Mouse (Mus musculus): ENCODE measurements around the gene Gm5767. TPM values are rescaled to one million over a fixed set of nuclear protein-coding genes. Genes with fewer than 3 reads are reported as not detected.
"Not testable (repeated sequence)": the region's sequence is repeated elsewhere in the genome, so short reads cannot be mapped to it uniquely, and the experiment has no call there.

Gene Gm5767
- polyA plus RNA-seq, 1 experiment from 2014 or later: not detected

- peaks cover 27% of the 10 kb centered on the region for H3K36me3 ChIP-seq (ENCODE audit: control insufficient read depth, insufficient read depth, low read length)
- peak; percentile 61 for ATAC-seq (ENCODE audit: low read depth)
- H3K9me3 ChIP-seq (ENCODE audit: control insufficient read depth, low read length): no peaks in the 10 kb centered on the region
- H3K4me3 ChIP-seq (ENCODE audit: low read length): no peak overlapping the region
- H3K27ac ChIP-seq (ENCODE audit: low read length): no peak overlapping the region
- peaks cover 8% of the 10 kb centered on the region; the same call in 1 of the 2 replicates for H3K4me1 ChIP-seq (replicated peaks; ENCODE audit: control insufficient read depth, insufficient read depth, low read length)
- no peaks in the 10 kb centered on the region for H3K27me3 ChIP-seq (ENCODE audit: control insufficient read depth, insufficient read depth, low read depth, low read length)
- no peak overlapping the region for H3K4me2 ChIP-seq (ENCODE audit: low read depth, low read length)
- H3K9ac ChIP-seq (ENCODE audit: low read length): no peak overlapping the region
- WGBS: 59% methylated on average over 10 of the region's 10 CpGs
These were observed 35.0 kb downstream of the Gm5767 start for GRCm38 (mm10) chr16:8715513-8716080.

GRCm38 (mm10) chr16:8716300-8716699, 35.7 kb downstream of the Gm5767 start:
- Histone ChIP-seq H3K9ac (ENCODE audit: low read length) (no peak overlapping the region), H3K4me1 (replicated peaks; ENCODE audit: control insufficient read depth, insufficient read depth, low read length) (peaks cover 8% of the 10 kb centered on the region; the same call in 1 of the 2 replicates), H3K36me3 (ENCODE audit: control insufficient read depth, insufficient read depth, low read length) (peaks cover 24% of the 10 kb centered on the region), H3K27me3 (ENCODE audit: control insufficient read depth, insufficient read depth, low read depth, low read length) (no peaks in the 10 kb centered on the region), H3K9me3 (ENCODE audit: control insufficient read depth, low read length) (no peaks in the 10 kb centered on the region), H3K4me2 (ENCODE audit: low read depth, low read length) (no peak overlapping the region), H3K4me3 (ENCODE audit: low read length) (no peak overlapping the region), H3K27ac (ENCODE audit: low read length) (no peak overlapping the region)
- WGBS: 35% methylated on average over 6 of the region's 6 CpGs
- no peak for ATAC-seq (ENCODE audit: low read depth)

- Histone ChIP-seq H3K36me3 (ENCODE audit: control insufficient read depth, insufficient read depth, low read length) (peaks cover 13% of the 10 kb centered on the region), H3K9me3 (ENCODE audit: control insufficient read depth, low read length) (no peaks in the 10 kb centered on the region), H3K27ac (ENCODE audit: low read length) (no peak overlapping the region), H3K4me2 (ENCODE audit: low read depth, low read length) (no peak overlapping the region), H3K9ac (ENCODE audit: low read length) (no peak overlapping the region), H3K4me1 (replicated peaks; ENCODE audit: control insufficient read depth, insufficient read depth, low read length) (peaks cover 8% of the 10 kb centered on the region; the same call in 1 of the 2 replicates), H3K4me3 (ENCODE audit: low read length) (no peak overlapping the region), H3K27me3 (ENCODE audit: control insufficient read depth, insufficient read depth, low read depth, low read length) (no peaks in the 10 kb centered on the region)
- WGBS: 90% methylated on average over 10 of the region's 10 CpGs
- no peak for ATAC-seq (ENCODE audit: low read depth)
These were observed 37.2 kb downstream of the Gm5767 start for GRCm38 (mm10) chr16:8717744-8718143.

DNA sequence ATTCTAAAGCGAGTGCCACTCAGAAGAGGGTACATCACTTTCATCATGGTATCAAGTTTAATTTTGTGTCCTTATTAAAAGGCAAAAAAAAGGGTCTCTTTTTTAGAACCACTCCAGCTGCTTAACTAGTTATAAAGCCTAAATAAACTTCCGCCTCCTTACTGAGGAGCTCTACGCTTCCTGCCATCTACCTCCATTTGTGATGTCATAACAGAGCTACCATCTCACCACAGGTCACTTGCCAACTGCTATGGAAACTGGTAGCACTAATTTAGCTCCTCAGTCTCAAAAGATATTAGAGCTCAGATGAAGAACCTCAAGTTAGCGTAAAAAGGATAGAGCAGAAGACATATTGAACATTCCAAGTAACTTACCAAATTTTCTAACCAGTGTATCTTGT, 39.9 kb downstream of the Gm5767 start:
- Histone ChIP-seq H3K27me3 (ENCODE audit: control insufficient read depth, insufficient read depth, low read depth, low read length) (no peaks in the 10 kb centered on the region), H3K4me3 (ENCODE audit: low read length) (no peak overlapping the region), H3K9ac (ENCODE audit: low read length) (no peak overlapping the region), H3K4me1 (replicated peaks; ENCODE audit: control insufficient read depth, insufficient read depth, low read length) (peaks cover 5% of the 10 kb centered on the region; the same call in 1 of the 2 replicates), H3K36me3 (ENCODE audit: control insufficient read depth, insufficient read depth, low read length) (peaks cover 2% of the 10 kb centered on the region), H3K9me3 (ENCODE audit: control insufficient read depth, low read length) (no peaks in the 10 kb centered on the region), H3K27ac (ENCODE audit: low read length) (no peak overlapping the region), H3K4me2 (ENCODE audit: low read depth, low read length) (no peak overlapping the region)
- WGBS: 83% methylated on average over 4 of the region's 4 CpGs
- no peak for ATAC-seq (ENCODE audit: low read depth)

GRCm38 (mm10) chr16:8724031-8724430, 43.5 kb downstream of the Gm5767 start:
- 85% methylated on average over 3 of the region's 3 CpGs for WGBS
- H3K9ac ChIP-seq (ENCODE audit: low read length): no peak overlapping the region
- H3K36me3 ChIP-seq (ENCODE audit: control insufficient read depth, insufficient read depth, low read length): no peaks in the 10 kb centered on the region
- no peaks in the 10 kb centered on the region for H3K27me3 ChIP-seq (ENCODE audit: control insufficient read depth, insufficient read depth, low read depth, low read length)
- no peak overlapping the region for H3K4me2 ChIP-seq (ENCODE audit: low read depth, low read length)
- peaks cover 5% of the 10 kb centered on the region; the same call in 1 of the 2 replicates for H3K4me1 ChIP-seq (replicated peaks; ENCODE audit: control insufficient read depth, insufficient read depth, low read length)
- no peaks in the 10 kb centered on the region for H3K9me3 ChIP-seq (ENCODE audit: control insufficient read depth, low read length)
- no peak for ATAC-seq (ENCODE audit: low read depth)
- no peak overlapping the region for H3K4me3 ChIP-seq (ENCODE audit: low read length)
- H3K27ac ChIP-seq (ENCODE audit: low read length): no peak overlapping the region

GRCm38 (mm10) chr16:8725807-8726206, 45.2 kb downstream of the Gm5767 start:
- H3K9ac ChIP-seq (ENCODE audit: low read length): no peak overlapping the region
- no peaks in the 10 kb centered on the region; the same call in 1 of the 2 replicates for H3K4me1 ChIP-seq (replicated peaks; ENCODE audit: control insufficient read depth, insufficient read depth, low read length)
- ATAC-seq (ENCODE audit: low read depth): no peak
- H3K4me3 ChIP-seq (ENCODE audit: low read length): no peak overlapping the region
- no peaks in the 10 kb centered on the region for H3K27me3 ChIP-seq (ENCODE audit: control insufficient read depth, insufficient read depth, low read depth, low read length)
- H3K27ac ChIP-seq (ENCODE audit: low read length): no peak overlapping the region
- no peaks in the 10 kb centered on the region for H3K9me3 ChIP-seq (ENCODE audit: control insufficient read depth, low read length)
- WGBS: 81% methylated on average over 2 of the region's 2 CpGs
- H3K36me3 ChIP-seq (ENCODE audit: control insufficient read depth, insufficient read depth, low read length): no peaks in the 10 kb centered on the region
- H3K4me2 ChIP-seq (ENCODE audit: low read depth, low read length): no peak overlapping the region

GRCm38 (mm10) chr16:8728111-8728748, 47.7 kb downstream of the Gm5767 start:
- H3K36me3 ChIP-seq (ENCODE audit: control insufficient read depth, insufficient read depth, low read length): no peaks in the 10 kb centered on the region
- H3K27ac ChIP-seq (ENCODE audit: low read length): no peak overlapping the region
- ATAC-seq (ENCODE audit: low read depth): no peak
- H3K9ac ChIP-seq (ENCODE audit: low read length): no peak overlapping the region
- H3K4me3 ChIP-seq (ENCODE audit: low read length): no peak overlapping the region
- 91% methylated on average over 5 of the region's 5 CpGs for WGBS
- no peak overlapping the region for H3K4me2 ChIP-seq (ENCODE audit: low read depth, low read length)
- peaks cover 7% of the 10 kb centered on the region; the same call in 1 of the 2 replicates for H3K4me1 ChIP-seq (replicated peaks; ENCODE audit: control insufficient read depth, insufficient read depth, low read length)
- H3K27me3 ChIP-seq (ENCODE audit: control insufficient read depth, insufficient read depth, low read depth, low read length): no peaks in the 10 kb centered on the region
- no peaks in the 10 kb centered on the region for H3K9me3 ChIP-seq (ENCODE audit: control insufficient read depth, low read length)

- 78% methylated on average over 7 of the region's 7 CpGs for WGBS
- Histone ChIP-seq H3K4me3 (ENCODE audit: low read length) (no peak overlapping the region), H3K27ac (ENCODE audit: low read length) (no peak overlapping the region), H3K27me3 (ENCODE audit: control insufficient read depth, insufficient read depth, low read depth, low read length) (no peaks in the 10 kb centered on the region), H3K4me2 (ENCODE audit: low read depth, low read length) (no peak overlapping the region), H3K9ac (ENCODE audit: low read length) (no peak overlapping the region), H3K9me3 (ENCODE audit: control insufficient read depth, low read length) (no peaks in the 10 kb centered on the region), H3K4me1 (replicated peaks; ENCODE audit: control insufficient read depth, insufficient read depth, low read length) (peaks cover 31% of the 10 kb centered on the region), H3K36me3 (ENCODE audit: control insufficient read depth, insufficient read depth, low read length) (no peaks in the 10 kb centered on the region)
- no peak for ATAC-seq (ENCODE audit: low read depth)
These were observed 51.1 kb downstream of the Gm5767 start for GRCm38 (mm10) chr16:8731630-8732029.

DNA sequence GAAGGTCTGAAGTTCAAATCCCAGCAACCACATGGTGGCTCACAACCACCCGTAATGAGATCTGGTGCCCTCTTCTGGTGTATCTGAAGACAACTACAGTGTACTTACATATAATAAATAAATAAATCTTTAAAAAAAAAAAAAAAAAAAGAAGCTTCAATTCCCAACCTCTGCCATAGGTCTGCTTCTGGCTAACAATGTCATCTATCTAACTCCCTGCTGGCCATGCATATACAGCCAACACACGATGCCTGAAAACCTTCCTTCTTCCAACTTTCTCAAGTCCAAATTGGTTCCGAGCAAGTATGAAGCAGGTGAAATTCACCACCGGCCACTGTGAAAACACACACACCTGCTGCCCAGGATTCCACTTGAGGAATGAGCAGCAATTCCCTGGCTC, 51.9 kb downstream of the Gm5767 start:
- ATAC-seq (ENCODE audit: low read depth); H3K4me2 ChIP-seq (ENCODE audit: low read depth, low read length); H3K36me3 ChIP-seq (ENCODE audit: control insufficient read depth, insufficient read depth, low read length); H3K9me3 ChIP-seq (ENCODE audit: control insufficient read depth, low read length); H3K9ac ChIP-seq (ENCODE audit: low read length); H3K4me3 ChIP-seq (ENCODE audit: low read length); H3K27ac ChIP-seq (ENCODE audit: low read length); H3K27me3 ChIP-seq (ENCODE audit: control insufficient read depth, insufficient read depth, low read depth, low read length): not testable (repeated sequence)
- H3K4me1 ChIP-seq (replicated peaks; ENCODE audit: control insufficient read depth, insufficient read depth, low read length): peaks cover 35% of the 10 kb centered on the region
- 85% methylated on average over 3 of the region's 4 CpGs for WGBS

All from lung, embryonic 16.5 days (tissue).